Mouse (Mus musculus): ENCODE data around the gene Sugp2.
A peak's percentile ranks its signal among the peaks of the same experiment; 100 is the strongest.

Gene Sugp2

DNA sequence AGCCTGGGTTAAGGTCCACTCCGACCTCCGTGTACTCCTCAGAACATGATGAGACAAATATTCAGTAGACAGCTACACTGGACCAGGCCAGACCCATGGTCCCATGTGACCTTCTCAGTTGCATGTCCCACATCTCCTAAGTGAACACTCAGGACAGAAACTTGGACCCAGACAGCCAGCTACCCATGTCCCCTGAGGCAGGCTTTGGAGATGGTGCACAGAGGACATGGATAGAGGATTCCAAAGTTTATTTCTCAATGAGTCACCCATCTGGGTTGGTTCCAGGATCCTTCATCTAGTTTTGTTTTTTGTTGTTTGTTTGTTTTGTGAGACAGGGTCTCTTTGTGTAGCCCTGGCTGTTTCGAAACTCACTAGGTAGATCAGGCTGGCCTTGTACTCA is 13.1 kb upstream of the Sugp2 start:
- DNase-seq (ENCODE audit: low spot score): no peak

DNA sequence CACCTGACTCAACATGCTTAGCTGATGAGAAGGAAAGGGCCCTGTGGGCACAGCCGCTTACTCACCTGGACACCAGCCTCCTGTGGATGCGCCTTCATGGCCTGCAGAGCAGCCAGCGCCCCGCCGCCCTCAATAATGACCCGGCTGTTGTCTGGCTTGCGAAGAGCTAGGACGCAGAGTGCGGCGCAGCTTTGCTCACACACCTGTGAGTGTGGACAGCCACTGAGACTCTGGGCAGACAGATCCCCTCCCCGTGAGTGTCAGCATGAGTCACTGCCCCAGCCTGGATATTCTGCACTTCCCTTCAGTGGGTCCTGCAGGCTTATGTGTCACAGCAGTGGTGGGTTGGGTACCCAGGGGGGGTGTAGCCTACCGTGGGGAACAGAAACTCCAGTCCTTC is 12.0 kb upstream of the Sugp2 start:
- DNase-seq (ENCODE audit: low spot score): no peak

DNA sequence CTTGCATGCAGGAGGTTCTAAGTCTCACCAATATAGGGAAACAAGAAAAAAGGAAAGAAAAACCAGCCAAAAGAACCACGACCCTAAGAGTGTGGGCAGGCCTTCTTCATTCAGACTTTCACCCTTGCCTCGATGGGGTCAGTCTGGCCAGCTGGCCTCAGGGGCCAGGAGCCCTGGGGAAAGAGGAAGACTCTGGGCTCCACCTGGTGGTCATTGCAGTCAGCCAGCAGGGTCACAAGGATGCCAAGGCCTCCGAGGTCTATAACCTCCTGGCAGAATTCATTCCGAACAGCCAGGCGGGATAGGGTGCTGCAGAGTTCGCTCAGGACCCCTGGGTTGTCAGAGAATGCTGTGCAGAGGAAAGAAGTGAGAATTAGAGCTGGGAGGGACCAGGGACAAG is 10.7 kb upstream of the Sugp2 start:
- DNase-seq (ENCODE audit: low spot score): no peak

DNA sequence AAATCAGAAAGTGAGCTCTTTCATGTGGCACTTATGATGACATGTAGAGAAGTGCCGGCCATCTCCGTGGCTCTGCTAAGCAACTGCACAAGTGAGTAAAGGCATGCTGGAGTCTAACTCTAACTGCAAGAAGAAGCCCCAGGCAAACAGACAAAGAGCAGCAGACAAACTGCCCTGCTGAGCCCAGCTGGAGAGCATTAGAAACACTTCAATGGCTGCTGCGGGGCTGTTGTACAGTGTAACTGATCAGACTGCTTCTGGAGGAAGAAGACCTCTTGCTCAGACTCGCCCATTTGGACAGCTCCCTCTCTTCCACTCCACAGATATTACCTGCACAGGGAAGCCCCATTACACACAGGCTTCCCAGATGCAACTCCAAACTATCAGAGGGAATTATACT is 6.0 kb upstream of the Sugp2 start:
- DNase-seq (ENCODE audit: low spot score): no peak

DNA sequence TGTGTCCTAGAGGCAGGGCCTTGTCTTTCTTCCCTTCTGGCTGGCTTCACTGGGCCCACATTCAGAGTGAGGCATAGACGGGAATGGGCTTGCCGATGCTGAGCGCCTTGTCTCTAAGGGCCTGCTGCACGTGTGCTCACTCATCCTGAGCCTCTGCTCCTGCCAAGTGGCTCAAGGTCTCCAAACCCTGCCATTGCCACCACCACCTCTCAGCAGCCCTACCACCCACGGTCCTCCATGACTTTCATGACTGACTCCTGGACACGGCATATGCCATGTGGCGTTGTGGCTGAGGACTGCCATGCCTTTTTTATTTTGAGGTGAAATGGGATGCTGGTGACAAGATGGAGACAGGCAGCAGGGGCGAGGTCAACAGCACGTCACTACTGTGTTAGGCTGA is 3.2 kb upstream of the Sugp2 start:
- no peak for DNase-seq (ENCODE audit: low spot score)

DNA sequence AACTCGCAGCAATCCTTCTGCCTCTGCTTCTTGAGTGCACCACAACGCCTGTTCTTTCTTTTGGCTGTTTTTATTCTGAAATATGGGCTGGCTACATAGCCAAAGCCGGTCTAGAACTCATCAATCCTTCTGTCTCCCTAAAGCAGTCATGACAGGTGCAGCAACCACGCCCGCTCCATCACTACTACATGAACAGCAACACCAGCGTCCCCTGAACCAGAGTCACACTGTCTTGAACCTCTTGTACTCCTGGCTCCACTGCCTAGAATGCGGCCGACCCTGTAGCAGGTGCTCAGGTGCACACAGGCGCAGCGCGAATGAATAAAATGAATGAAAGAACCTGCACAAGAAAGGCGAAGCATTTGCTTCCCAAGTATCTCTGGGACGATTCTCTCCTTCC is 420 bp upstream of the Sugp2 start:
- DNase-seq (ENCODE audit: low spot score): no peak

DNA sequence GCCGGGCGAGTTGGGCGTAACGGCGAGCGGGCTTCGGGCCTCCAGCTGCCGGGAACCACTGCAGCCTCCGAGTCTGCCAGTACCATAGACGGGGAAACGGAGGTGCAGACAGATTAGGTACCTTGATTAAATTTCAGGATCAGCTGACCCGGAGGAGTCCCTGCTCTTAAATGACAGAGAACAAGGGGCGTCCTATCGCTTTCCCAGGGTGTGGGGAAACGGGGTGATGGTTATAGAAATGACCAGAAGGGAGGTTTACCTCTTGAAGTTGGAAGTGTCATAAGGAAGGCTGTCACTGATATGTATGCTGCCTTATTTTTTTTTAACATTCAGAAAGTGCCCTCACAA is 729 bp downstream of the Sugp2 start:
- no peak for DNase-seq (ENCODE audit: low spot score)

DNA sequence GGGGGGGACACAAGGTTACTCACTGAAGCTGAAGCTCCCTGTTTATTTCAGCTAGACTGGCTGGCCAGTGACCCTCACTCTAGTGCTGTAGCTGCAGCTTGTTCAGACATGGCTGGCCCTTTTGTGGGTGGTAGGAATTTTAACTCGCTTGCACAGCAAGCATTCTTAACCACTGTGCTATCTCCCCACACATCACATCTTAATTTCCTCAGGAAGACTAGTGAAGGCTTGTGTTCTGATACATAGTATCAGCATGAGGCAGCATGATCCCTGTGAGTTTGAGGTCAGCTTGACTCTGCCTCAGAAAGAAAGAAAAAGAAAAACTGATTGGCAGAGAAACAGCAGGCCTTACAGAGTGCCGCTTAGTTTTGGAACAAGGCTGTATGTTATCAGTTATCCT is 3.8 kb downstream of the Sugp2 start:
- DNase-seq (ENCODE audit: low spot score): no peak

DNA sequence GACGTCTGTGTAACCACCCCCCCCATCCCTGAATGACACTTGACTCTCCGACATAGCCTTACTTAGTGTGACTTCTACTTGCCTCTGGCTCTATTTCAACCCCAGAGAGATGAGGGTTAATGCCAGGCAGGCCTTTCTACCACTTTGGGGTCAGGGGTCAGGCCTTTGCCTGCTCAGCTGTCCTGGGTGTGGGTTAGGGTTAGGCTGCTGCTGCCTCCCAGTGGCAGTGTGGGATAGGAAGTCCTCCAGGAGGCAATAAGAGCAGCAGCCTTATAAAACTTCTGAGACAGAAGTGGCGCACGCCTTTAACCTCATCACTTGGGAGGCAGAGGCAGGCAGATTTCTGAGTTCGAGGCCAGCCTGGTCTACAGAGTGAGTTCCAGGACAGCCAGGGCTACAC is 6.6 kb downstream of the Sugp2 start:
- DNase-seq (ENCODE audit: low spot score): no peak

DNA sequence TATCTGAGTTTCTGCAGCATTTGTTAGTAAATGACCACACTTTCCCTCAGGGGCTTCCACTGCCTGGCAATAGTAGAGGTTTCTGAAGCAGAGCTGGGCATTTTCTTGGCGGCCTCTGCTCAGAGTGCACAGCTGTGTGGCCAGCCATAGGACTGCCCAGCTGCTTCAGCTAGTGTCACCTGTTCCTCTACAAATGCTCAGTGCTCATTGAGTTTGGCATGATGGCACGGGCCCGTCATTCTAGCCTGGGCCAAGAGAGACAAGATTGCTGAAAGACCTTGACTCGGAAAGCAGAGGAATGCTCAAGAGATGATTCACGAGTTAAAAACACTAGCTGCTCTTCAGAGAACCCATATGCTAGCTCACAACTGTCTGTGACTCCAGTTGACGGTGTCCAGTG is 12.6 kb downstream of the Sugp2 start:
- no peak for DNase-seq (ENCODE audit: low spot score)

DNA sequence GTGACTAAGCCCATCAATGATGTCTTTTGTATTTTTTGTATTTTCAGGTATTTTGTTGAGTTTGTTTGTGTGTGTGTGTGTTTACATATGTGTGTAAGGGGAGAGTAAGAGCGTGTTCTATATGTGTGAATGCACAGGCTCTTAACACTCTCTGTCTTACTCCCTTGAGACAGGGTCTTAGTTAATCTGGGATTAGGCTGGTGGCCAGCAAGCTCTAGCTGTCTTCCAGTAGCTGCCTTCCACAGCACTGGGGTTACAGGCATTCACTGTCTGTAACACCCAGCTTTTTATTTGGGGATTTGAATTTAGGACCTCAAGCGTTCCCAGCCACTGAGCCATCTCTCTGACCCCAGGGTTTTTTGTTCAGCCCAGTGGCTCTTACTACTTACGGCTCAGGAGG is 13.8 kb downstream of the Sugp2 start:
- DNase-seq (ENCODE audit: low spot score): no peak

DNA sequence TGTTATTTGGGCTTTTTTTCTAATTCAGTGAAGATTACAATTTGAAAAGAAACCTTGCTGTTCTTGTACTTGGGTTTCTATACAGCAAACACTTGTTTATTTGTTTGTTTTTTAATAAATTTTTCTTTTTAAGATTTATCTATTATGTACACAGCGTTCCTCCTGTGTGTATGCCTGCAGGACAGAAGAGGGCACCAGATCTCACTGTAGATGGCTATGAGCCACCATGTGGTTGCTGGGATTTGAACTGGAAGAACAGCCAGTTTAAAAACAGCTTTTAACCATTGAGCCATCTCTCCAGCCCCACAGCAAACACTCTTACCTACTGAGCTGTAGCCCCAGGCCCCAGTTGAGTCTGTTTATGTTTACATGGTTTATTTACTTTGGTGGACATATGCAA is 20.6 kb downstream of the Sugp2 start:
- no peak for DNase-seq (ENCODE audit: low spot score)

DNA sequence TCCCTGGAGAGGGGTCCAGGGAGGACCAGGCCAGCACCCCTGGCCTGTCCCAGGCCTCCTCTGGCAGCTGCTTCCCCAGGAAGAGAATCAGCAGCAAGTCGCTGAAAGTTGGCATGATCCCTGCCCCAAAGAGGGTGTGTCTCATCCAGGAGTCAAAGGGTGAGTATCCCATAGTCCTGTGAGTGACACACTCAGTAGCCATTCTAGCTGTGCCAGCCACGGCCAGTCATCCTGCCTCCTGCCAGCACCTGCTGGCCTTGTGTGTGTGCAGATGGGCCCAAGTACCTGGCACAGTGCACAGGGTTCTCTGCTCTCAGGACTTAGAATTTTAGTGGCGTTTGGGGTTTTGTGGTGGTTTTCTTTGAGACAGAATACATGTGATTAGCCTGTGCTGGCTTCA is 23.4 kb downstream of the Sugp2 start:
- DNase-seq (ENCODE audit: low spot score): no peak

DNA sequence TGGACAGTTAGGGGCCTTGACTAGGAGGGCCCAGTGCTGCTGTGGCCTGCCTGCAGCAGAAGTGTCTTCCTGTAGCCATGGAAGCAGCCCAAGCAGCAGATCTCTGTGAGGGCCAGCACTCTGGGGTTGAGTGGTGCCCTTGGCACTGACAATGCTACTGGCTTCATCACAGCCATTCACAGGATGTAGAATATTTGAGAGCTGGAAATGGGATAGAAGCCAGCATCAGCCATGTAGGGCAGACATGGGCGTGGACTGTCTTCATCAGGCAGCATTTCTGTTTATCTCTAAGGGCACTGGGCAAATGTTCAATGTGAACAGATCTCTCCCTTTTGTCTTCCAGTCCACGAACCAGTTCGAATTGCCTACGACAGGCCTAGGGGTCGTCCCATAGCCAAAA is 24.6 kb downstream of the Sugp2 start:
- no peak for DNase-seq (ENCODE audit: low spot score)

DNA sequence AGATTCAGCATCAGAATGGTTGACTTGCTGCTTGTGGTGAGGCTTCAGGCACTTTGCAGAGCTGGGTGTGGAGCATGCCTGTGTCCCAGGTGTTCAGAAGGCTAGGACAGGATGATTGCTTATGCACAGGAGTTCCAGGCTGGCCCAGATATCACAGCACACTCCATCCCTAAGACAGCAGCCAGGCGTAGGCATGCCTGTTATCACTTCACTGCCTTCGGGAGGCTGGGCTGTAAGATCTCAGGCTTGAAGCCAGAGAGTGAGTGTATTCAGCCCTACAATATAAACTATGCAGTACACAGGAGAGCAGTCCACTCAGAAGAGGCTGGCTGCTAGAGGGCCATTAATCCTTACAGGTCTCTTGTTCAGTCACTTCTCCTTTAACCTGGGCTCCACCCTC is 25.0 kb downstream of the Sugp2 start:
- DNase-seq (ENCODE audit: low spot score): no peak

DNA sequence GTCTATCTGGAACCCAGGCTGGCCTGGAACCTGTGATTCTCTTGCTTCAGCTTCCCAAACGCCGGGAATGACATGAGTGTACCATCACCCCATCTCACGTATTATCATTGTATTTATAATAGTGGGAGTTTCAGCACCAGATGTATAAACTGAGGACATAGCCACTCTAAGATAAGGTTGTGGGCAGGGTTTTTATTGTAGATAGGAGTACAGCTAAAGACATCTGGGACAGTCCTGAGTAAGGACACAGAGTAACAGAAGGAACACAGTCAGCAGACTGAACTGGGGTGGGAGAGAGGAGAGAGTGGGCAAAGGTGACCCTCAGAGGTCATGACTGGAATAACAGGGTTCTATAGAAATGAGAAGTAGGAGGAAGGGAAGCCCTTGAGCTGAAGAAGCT is 33.6 kb downstream of the Sugp2 start:
- DNase-seq (ENCODE audit: low spot score): no peak

DNA sequence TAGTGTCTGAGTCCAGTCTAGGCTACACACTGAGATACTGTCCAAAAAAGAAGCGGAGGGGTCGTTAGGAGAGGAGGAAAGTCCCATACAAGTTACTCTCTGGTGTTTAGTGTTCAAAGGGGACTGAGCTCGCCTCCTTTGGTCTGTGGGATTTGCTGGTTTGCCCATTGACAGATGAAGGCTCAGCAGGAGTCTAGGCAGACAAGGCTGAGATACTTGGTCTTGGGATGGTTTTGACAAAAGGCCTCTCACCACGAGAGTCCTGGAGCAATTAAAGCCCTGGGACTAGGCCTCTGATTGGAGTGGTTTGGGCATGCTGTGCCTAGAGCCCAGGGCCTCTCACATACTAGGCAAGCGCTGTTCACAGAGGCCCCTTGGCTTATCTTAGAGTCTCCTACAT is 34.3 kb downstream of the Sugp2 start:
- DNase-seq (ENCODE audit: low spot score): no peak

DNA sequence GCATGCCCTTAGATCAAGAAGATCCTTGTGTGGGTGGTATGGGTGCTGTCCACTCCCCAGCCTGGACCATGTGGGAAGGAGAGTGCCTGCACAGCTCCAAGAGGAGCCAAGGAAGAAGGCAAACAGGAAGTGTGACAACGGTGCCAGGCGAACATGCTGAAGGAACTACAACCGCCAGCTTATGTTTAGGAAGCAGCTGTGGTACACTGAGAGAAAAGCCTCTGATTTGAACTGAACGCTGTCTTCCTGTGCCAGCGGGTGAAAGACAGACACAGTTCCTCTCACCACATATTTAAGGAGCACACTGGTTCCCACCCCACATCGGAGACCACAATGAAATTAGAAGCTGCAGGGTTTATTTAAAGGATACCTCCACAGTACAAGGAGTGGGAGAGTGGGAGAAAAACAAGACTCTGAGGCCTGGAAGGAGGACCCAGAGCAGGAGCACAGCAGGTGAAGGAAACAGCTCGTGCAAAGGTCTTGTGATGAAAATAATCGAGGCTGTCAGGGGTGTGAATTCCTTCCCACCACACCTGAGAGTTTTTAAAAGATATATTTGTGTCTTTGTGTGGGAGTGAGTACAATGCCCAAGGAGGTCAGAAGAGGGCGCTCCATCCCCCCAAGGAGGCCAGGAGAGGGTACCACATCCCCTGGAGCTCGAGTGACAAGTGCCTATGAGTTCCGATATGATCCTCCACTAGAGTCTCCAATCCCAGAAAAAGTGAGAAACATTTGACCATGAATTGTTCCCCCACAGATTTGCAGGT is 35.0 kb downstream of the Sugp2 start:
- DNase-seq (ENCODE audit: low spot score): no peak

DNA sequence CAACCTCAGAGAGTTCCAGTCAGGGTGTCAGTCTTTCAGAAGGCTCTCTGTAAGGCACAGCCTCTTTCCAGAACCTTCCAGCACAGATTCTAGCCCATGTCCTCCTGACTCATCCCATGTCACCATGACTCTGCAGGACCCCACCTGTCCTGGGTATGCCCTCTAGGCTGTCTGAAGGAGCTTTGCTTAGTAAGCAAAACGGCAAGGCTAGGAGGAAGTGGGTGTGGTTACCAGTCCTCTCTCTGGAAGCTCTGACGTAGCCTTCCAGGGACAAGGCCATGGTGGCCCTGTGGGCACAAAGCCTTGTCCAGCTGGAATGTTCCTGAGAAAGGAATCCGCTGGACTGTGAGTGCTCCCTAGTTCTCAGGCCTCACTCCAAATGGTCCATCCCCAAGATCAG is 38.9 kb downstream of the Sugp2 start:
- DNase-seq (ENCODE audit: low spot score): no peak

DNA sequence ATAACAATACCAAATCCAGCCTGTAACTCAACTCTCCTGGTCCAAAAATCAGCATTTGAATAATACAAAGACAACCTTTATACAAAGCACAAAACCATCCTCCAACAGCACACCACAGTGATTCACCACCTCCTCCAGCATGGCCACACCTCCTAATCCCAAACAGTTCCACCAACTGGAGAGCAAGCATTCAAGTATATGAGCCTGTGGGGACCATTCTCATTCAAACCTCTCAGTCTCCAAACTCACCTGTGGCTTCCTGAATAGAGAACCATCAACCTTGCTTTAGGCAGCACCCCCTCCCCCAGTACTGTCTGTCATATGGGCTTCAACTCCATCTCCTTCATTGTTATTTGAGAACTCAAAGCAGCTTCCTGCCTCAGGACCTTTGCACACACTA is 40.3 kb downstream of the Sugp2 start:
- no peak for DNase-seq (ENCODE audit: low spot score)

DNA sequence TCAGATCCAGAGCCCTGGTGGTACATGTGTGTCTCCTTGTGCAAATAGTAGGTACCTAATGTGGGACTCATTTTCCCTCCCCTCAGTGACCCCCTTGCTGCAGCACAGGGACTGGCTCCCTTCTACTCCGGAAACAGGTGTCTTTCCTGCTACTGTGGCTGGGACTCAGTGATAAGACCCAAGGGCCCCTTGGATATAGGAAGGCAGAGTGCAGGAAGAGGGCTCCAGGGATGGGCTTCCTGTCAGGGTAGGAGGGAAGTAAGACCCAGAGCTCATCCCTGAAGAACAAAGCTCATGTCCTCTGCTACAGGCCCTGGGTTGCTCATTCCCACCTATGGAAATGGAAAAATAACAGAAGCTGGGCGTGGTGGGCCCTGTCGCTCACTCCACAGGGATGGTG is 42.5 kb downstream of the Sugp2 start:
- DNase-seq (ENCODE audit: low spot score): no peak

DNA sequence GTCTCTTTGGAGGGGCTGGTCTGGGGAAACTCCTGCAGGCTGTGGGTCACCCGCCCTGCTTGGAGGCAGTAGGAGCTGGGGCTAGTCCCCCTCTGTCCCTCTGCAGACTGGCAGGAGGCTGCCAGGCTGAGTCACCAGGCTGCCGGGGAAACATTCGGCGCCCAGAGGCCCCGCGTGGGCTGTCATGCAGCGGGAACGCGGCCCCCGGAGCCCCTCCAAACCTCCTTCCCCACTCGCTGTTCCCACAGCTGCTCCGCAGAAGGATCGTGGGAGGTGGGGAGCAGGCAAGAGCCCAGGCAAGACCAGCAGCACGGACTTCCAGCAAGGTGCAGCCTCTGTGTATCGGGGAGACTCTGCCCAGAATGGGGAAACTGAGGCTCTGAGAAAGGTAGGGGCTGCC is 44.1 kb downstream of the Sugp2 start:
- no peak for DNase-seq (ENCODE audit: low spot score)

DNA sequence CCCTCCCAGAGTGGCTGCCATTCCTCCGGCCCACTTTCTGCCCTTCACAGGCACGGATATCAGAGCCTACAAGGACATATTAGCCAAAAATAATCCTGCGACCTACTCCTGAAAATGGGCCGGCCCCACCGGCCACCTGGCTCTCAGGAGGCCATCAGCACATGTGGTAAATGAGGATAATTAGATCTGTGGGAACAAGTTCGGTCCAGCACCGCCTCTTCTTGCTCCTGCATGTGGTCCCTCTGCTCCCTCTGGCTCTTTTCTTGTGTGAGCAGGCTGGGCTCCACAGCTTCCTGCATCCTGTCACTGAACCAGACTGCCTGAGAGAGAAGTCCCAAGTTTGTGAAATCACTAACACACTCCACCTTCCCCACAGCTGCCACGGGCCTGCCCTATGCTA is 45.2 kb downstream of the Sugp2 start:
- no peak for DNase-seq (ENCODE audit: low spot score)

DNA sequence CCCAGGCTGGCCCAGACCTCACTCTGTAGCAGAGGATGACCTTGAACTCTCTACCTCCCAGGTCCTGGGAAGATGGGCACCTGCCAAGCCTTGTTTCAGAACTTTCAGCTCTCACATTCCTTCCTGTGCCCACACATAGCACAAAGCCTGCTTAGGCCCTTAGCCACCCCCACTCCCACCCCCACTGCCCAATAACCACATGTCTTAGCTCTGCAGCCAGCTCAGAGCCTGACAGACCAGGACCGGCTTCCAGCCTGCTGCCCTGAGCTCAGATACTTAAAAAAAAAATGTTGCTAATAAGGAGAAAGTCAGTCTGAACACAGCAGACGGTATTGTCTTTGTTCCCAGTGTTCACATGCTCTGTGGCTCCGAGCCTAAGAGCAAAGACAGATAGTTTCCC is 47.0 kb downstream of the Sugp2 start:
- DNase-seq (ENCODE audit: low spot score): no peak

DNA sequence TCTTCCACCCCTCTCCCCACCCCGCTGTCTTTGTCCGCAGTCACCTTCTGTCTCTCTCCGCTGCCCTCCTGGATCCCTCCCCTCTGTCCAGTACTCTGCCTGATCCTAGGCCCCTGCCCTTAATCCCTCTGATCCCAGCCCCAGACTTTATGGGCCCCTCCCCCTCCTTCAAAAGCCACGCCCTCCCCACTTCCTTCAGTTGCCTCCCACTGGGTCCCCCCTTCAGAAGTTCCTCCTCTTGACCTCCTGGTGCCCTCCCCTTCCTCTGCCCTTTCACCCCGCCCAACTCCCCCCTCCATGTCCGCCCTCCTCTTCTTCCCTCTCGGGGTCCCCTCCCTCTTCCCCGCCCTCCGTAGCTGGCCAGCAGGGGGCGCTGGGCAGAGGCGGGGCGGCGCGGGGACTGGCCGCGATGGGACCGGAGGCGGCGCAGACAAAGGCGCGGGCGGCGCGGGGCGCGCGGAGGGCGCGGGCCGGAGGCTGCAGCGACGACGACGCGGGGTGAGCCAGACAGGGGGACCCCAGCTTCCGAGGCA is 48.6 kb downstream of the Sugp2 start, which contains the start of gene Homer3:
TSS of gene Homer3 (plus strand) at position 225 of the 533 bp plus-strand sequence.
- DNase-seq (ENCODE audit: low spot score): peak; percentile 90
